Mouse (Mus musculus): ENCODE measurements around the gene Nubp1.

The Nubp1 gene

GRCm38 (mm10) chr16:10411764-10412746, at the start of gene Nubp1:
TSS of gene Nubp1 (plus strand) at chr16:10411948.
- DNase-seq, result peak; percentile 97

DNA sequence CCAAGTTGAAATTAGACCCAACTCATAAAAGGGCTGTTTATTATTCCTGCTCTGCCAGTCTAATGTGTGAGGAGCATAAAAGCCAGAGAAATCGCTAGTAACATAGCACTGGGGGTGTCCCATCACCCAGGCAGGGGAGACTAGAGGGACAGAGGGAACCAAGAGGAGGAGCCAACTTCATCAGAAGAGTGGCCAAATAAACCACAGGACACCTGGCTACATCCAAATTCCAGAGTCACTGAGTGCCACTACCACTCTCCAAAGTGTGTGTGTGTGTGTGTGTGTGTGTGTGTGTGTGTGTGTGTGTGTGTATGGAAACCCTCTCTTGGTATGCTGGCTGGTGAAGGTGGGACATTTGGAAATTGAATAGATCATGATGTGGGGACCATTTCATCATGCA, 48.7 kb upstream of the Nubp1 start:
- DNase-seq, result no peak

- DNase-seq, result peak; percentile 24
Measured at GRCm38 (mm10) chr16:10365796-10366195, 46.0 kb upstream of the Nubp1 start.

- peak; percentile 86 for DNase-seq
Measured at GRCm38 (mm10) chr16:10366240-10367217, 45.2 kb upstream of the Nubp1 start.

- peak; percentile 74 for DNase-seq
Measured at GRCm38 (mm10) chr16:10369468-10369934, 42.2 kb upstream of the Nubp1 start.

DNA sequence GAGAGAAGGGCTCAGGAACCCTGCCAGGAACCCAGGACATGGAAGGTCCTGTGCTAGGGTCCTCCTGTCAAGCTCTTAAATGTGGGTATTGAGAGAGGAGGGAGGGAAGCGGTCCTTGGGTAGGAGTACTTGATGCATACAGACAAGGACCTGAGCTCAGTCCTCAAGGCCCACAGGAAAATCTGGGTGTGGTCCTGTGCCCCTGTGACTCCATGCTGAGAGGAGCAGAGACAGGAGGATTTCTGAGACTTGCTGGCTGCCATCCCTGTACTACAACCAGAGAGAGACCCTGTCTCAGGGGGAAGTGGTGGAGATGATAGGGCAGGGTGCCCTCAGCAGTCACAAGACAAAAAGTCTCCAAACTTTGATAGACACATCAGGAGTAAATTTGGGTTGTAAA, 41.8 kb upstream of the Nubp1 start:
- no peak for DNase-seq

- peak; percentile 59 for DNase-seq
Measured at GRCm38 (mm10) chr16:10372372-10372771, 39.4 kb upstream of the Nubp1 start.

- DNase-seq, result peak; percentile 76
Measured at GRCm38 (mm10) chr16:10374254-10375011, 37.3 kb upstream of the Nubp1 start.

GRCm38 (mm10) chr16:10377286-10377685, 34.5 kb upstream of the Nubp1 start:
- DNase-seq, result no peak

GRCm38 (mm10) chr16:10379531-10379930, 32.2 kb upstream of the Nubp1 start:
- DNase-seq, result no peak

- DNase-seq, result peak; percentile 70
Measured at GRCm38 (mm10) chr16:10384060-10384497, 27.7 kb upstream of the Nubp1 start.

DNA sequence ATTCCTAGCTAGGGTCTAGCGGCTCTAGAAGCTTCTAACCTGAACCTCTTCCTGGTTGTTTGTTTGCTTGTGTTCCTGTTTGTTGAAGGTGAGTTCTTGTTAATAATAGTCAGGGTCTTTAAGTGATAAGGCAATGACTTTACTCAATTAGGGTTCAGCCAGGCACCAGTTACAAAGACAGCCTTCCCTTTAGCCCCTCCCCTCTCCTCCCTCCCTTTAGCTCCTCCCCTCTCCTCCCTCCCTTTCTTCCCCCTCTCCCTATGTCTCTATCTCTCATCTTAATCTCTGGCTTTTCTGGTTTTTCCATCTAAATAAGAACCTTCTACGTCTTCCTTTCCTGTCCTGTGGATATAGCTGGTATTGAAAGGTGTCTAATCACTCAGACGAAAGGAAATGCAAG, 27.2 kb upstream of the Nubp1 start:
- DNase-seq, result no peak

- DNase-seq, result no peak
Measured at GRCm38 (mm10) chr16:10385261-10385660, 26.5 kb upstream of the Nubp1 start.

DNA sequence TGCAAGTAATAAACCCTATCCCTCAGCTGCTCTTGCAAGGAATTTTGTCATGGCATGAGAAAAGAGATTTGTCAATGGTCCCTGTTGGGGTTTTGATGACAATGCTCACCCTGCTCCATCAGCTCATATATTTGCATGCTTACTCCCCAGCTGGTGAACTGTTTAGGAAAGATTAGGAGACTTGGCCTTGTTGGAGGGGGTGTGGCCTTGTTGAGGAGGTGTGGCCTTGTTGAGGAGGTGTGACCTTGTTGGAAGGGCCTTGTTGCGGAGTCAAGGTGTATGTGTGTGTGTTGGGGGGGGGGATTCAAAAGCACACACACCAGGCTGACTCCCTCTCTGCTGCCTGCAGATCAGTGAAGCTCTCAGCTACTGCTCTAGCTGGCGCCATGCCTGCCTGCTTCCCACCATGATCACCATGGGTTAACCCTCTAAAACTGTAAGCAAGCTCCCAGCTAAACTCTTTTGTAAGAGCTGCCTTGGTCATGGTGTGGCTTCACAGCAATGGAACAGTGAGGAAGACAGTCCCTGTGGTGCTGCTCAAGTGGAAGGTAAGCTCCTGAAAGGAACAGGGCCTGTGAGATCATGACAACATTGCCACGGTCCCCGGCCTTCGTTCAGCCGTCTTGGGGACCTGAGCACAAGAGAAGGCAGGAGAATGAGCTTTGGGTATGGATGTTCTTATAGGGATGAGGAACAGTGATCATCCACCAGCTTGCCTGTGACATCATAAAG, 22.9 kb upstream of the Nubp1 start:
- no peak for DNase-seq

DNA sequence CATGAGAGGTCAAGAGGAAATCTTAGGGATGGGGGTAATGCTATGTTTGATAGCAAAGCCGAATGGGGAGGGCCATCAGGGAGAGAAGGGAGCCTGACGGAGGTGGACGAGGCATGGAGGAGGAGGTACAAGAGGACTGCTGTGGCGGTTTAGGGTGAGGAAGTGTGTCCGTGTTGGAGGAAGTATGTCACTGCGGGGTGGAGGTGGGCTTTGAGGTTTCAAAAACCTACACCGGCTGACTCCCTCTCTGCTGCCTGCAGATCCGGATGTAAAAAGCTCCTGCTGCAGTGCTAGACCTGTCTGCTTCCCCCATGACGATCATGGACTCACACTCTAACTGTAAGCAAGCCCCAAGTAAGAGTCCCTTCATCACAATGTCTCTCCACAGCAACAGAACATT, 19.2 kb upstream of the Nubp1 start:
- no peak for DNase-seq

GRCm38 (mm10) chr16:10394699-10395540, 16.8 kb upstream of the Nubp1 start, which contains the start of gene Tekt5:
TSS of gene Tekt5 (minus strand) at chr16:10395490.
- peak; percentile 81 for DNase-seq

GRCm38 (mm10) chr16:10398755-10399154, 13.0 kb upstream of the Nubp1 start:
- DNase-seq, result no peak

DNA sequence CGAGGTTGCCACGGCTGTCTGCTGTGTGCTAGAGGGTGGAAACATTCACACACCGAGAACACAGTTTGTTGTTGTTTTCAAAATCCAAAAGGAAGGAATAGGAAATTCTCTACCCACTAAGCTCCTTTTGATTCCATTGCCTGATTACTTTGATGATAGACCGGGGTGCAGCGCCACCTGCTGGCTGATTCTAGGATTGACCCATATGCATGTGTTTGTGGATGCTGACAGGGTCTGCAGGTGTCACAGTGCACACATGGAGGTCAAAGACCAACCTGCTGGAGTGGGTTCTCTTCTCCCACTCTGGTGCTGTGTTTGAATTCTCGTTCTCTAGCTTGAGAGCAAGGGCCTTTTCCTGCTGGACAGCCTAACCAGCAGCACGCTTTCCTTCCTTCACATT, 12.6 kb upstream of the Nubp1 start:
- peak; percentile 85 for DNase-seq

GRCm38 (mm10) chr16:10415976-10416375, 4.2 kb downstream of the Nubp1 start:
- peak; percentile 56 for DNase-seq

DNA sequence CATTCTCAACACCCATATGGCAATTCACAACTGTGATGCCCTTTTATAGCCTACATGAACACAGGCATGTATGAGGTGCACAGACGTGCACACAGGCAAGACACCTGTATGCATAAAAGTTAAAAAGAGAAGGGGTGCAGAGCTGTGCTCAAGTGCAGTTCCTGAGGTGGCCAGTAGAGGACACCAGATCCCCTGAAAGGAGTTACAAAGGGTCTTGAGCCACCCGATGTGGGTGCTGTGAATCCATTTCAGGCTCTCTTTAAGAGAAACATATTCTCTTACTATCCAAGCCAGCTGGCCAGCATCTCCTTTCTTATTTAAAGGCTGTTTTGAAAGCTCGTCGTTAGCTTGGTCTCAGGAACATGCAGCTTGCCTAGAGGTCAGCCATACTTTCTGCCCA, 5.1 kb downstream of the Nubp1 start:
- DNase-seq, result no peak

All from lung, postnatal 10 days (tissue).